Mouse (Mus musculus) E14TG2a.4 (cell line): ENCODE measurements around the gene Strip1.

ENCODE experiments used
- H3K27me3 ChIP-seq: 2 replicates; pipeline ENCODE4 v1.6.1; 2014; ENCODE audit warnings: low read length, control low read depth; ENCODE audit not compliant: insufficient read depth
- H3K36me3 ChIP-seq: 2 replicates; pipeline ENCODE4 v1.6.1; 2014; ENCODE audit warnings: low read length, control low read depth; ENCODE audit not compliant: insufficient read depth
- H3K4me1 ChIP-seq: replicated peaks from 2 replicates; pipeline ENCODE4 v1.6.1; 2014; ENCODE audit warnings: low read depth, low read length, control low read depth
- H3K4me3 ChIP-seq: replicated peaks from 2 replicates; pipeline ENCODE4 v1.5.1; 2014; ENCODE audit warnings: mild to moderate bottlenecking, low read length
- H3K9me3 ChIP-seq: 2 replicates; pipeline ENCODE4 v1.6.1; 2014; ENCODE audit warnings: low read length, control low read depth
- CTCF ChIP-seq: conservative IDR thresholded peaks from 2 replicates; pipeline ENCODE4 v1.5.1; 2014; ENCODE audit warnings: low read length
- NANOG ChIP-seq: IDR thresholded peaks from 2 replicates; pipeline ENCODE4 v1.6.1; 2014; ENCODE audit warnings: borderline replicate concordance, low read length, mixed read lengths
- POU5F1 ChIP-seq: IDR thresholded peaks from 2 replicates; pipeline ENCODE4 v1.6.1; 2014; ENCODE audit warnings: low read length, borderline replicate concordance

Gene Strip1

DNA sequence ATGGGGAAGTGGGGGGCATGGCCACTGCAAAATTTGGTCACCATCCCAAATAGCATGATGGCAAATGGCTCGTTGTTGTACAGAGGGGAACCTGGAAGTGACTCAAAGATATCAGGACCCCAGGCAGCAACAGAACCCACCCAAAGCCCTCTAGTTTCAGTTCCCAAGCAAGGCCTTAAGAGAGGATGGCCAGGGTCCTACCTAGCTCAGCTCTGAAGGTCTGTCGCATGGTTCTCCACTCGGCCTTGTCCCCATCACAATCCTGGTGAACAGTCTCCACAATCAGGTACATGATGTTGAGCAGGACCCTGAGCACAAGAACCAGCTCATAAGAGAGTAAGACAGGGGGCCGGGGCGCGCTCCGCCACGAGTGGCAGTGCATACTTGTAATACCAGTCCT is 7.1 kb downstream of the Strip1 start:
- Histone ChIP-seq H3K4me3 (no peak overlapping the region), H3K4me1 (no peaks in the 10 kb centered on the region; the same call in 1 of the 2 replicates), H3K27me3 (no peaks in the 10 kb centered on the region), H3K36me3 (peaks cover 96% of the 10 kb centered on the region), H3K9me3 (no peaks in the 10 kb centered on the region)
- TF ChIP-seq CTCF (no peak), NANOG (no peak)

DNA sequence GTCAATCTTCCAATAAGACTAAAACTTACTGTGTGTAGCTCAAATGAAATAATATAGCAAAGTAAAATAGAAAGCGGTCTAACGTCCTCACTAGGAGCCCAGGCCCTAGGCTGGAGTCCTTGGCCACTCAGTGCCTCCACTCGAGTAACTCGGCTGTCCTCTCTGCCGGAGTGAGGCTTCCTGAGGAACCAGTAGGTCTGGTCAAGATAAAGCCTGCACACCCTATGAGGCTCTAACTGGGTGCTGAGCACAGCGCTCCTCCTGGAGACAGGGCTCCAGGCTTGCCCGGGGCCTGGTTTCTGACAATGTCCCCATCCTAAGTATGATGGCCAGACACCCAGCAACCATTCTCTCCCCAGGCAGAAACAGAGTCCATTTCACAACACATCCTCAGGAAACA is 9.0 kb downstream of the Strip1 start:
- Histone ChIP-seq H3K27me3 (no peaks in the 10 kb centered on the region), H3K9me3 (no peaks in the 10 kb centered on the region), H3K4me3 (no peak overlapping the region), H3K4me1 (no peaks in the 10 kb centered on the region; the same call in 1 of the 2 replicates), H3K36me3 (peaks cover 98% of the 10 kb centered on the region)
- TF ChIP-seq NANOG (no peak), POU5F1 (no peak), CTCF (no peak)

GRCm38 (mm10) chr3:107621286-107622075 is 10.0 kb downstream of the Strip1 start:
- peaks cover 8% of the 10 kb centered on the region; the same call in 1 of the 2 replicates for H3K4me1 ChIP-seq
- no peaks in the 10 kb centered on the region for H3K27me3 ChIP-seq
- TF ChIP-seq NANOG, result no peak
- TF ChIP-seq CTCF, result no peak
- no peak for TF ChIP-seq POU5F1
- H3K36me3 ChIP-seq, result peaks cover 98% of the 10 kb centered on the region
- H3K4me3 ChIP-seq, result no peak overlapping the region
- no peaks in the 10 kb centered on the region for H3K9me3 ChIP-seq

DNA sequence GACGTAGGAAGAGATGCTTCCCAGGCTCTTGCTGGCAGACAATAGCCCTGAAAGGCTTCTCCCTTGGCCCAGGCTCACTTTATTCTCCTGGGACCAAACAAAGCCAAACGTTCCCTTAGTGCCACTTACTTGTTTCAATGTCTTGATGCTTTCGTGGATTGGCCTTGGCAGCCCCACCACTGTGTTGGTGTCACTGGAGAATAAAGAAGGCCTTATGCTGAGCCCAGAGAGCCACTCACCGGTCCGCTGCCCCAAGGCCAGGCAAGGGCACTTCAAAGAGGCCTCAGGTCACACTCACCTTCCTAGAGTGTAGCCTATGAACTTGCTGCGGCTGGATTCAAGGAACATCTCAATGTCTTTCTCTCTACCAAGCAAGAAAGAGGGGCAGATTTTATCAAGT is 11.6 kb downstream of the Strip1 start:
- Histone ChIP-seq H3K4me3 (no peak overlapping the region), H3K36me3 (peaks cover 98% of the 10 kb centered on the region), H3K4me1 (peaks cover 9% of the 10 kb centered on the region; the same call in 1 of the 2 replicates), H3K9me3 (no peaks in the 10 kb centered on the region), H3K27me3 (no peaks in the 10 kb centered on the region)
- TF ChIP-seq NANOG, result no peak
- TF ChIP-seq POU5F1, result no peak
- TF ChIP-seq CTCF, result no peak

DNA sequence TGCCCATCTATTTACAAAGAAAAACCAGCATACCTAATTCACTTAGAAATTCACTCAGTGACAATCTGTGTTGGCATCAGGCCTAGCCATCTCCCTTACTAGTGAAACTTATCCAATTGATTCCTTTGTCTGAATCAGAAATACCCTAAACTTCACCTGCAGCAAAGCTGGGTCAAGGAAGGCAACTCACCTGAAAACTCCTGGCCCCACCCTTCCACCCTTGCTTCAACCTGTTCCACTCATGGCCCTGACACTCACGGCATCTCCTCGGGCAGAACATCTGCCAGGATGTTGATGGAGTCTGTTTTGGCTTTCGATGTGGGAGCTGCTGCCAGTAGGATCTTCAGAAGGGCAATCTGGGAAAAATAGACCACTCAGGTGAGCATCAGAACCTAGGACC is 13.7 kb downstream of the Strip1 start:
- Histone ChIP-seq H3K4me3 (no peak overlapping the region), H3K4me1 (peaks cover 13% of the 10 kb centered on the region; the same call in 1 of the 2 replicates), H3K36me3 (peaks cover 98% of the 10 kb centered on the region), H3K27me3 (no peaks in the 10 kb centered on the region), H3K9me3 (no peaks in the 10 kb centered on the region)
- no peak for TF ChIP-seq NANOG

DNA sequence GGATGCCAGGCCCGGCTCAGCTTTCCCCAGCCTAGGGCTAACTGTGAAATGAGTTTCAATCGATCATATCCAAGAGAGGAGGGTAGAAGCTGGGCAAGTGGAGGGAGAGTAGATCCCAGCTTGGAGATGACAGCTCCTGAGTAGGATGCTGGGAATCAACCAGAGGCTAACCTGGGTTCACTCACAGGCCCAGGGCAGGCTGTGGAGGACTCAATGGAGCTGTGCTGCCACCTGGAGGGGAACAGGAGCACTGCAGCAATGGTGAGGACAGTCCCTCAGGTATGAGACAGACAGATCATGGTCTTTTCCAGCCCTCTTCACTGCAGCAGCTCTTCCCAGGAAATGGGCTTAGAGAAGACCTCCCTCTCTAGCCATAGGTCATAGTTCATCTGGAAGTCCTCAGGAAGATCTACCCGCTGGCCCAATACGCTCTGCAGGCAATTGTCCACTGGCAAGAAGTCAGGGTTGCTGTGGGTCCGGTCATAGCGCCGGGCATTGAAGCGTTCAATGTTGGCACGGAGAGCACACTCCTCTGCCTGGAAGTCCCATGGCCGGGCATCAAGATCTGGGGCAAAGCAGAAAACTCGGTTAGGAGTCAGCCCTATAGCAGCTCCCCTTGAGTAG is 18.5 kb downstream of the Strip1 start:
- Histone ChIP-seq H3K27me3 (no peaks in the 10 kb centered on the region), H3K4me1 (peaks cover 30% of the 10 kb centered on the region), H3K9me3 (no peaks in the 10 kb centered on the region), H3K36me3 (peaks cover 71% of the 10 kb centered on the region), H3K4me3 (no peak overlapping the region)
- TF ChIP-seq NANOG (no peak), POU5F1 (no peak), CTCF (peak; percentile 92)

GRCm38 (mm10) chr3:107611394-107611793 is 20.1 kb downstream of the Strip1 start:
- peaks cover 55% of the 10 kb centered on the region for H3K36me3 ChIP-seq
- peaks cover 30% of the 10 kb centered on the region for H3K4me1 ChIP-seq
- no peaks in the 10 kb centered on the region for H3K9me3 ChIP-seq
- no peak overlapping the region for H3K4me3 ChIP-seq
- no peak for TF ChIP-seq POU5F1
- TF ChIP-seq CTCF, result no peak
- TF ChIP-seq NANOG, result no peak
- no peaks in the 10 kb centered on the region for H3K27me3 ChIP-seq

DNA sequence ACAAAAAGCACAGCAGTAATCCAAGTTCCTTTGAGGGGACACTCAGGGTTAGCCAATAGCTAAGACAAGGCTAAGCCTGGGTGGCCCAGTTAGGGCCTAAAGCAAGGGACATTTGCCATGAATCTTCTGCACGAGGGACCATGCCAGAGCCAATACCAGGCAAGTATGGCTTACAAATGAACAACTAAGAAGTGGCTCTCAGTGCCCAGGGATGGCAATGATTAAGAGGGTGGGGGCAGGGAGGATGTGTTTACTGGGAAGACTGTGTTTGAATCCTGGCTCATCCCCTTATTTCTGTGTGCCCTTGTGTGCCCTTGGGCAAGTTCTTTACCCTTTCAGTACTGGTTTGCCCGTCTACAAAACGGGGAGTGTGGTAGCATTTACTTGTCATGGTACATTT is 22.1 kb downstream of the Strip1 start:
- H3K9me3 ChIP-seq, result no peaks in the 10 kb centered on the region
- H3K27me3 ChIP-seq, result peaks cover 6% of the 10 kb centered on the region
- peaks cover 35% of the 10 kb centered on the region for H3K36me3 ChIP-seq
- H3K4me3 ChIP-seq, result no peak overlapping the region
- no peak for TF ChIP-seq CTCF
- TF ChIP-seq NANOG, result no peak
- TF ChIP-seq POU5F1, result no peak
- H3K4me1 ChIP-seq, result peaks cover 36% of the 10 kb centered on the region

DNA sequence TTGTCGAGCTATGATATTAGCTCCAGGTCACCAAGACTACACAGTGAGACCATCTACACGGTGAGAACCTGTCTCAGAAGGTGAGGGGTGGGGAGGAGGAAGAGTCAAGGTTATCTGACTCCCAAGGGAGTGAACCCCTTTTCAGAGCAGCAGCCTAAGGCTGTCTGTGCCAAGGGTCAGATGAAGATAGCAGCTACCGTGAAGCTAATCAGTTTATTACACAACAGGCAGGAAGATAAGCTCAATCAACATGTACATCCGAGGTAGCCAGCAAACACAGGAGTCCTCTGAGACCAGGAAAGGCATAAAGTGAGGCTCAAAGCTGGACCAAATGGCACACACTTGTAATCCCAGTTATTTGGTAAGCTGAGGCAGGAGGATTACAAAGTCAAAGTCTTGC is 22.7 kb downstream of the Strip1 start:
- peaks cover 29% of the 10 kb centered on the region for H3K36me3 ChIP-seq
- H3K27me3 ChIP-seq, result peaks cover 11% of the 10 kb centered on the region
- H3K9me3 ChIP-seq, result no peaks in the 10 kb centered on the region
- TF ChIP-seq POU5F1, result no peak
- TF ChIP-seq NANOG, result no peak
- TF ChIP-seq CTCF, result no peak
- peaks cover 36% of the 10 kb centered on the region for H3K4me1 ChIP-seq
- H3K4me3 ChIP-seq, result no peak overlapping the region
